Mouse (Mus musculus): Measurements from ENCODE around the gene Itgb7.

Itgb7 gene

DNA sequence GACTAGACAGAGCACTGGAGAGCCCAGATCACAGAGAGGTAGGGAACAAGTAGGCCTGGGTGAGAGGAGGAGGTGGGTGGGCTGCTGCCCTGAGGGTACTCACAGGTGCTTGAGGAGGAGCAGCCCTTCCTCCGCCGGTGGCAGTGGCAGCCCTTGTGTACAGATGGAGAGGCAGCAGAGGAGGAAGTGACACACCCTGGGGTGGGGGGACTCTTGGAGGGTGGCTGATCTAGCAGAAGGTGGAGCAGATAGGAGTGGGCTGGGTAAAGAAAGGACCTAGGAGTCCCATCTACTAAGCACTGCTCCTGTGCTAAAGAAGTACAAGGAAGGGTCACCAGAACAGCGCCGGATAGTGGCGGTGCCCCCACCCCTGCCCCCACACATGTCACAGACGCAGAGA, at the start of gene Itgb7:
TSS of gene Itgb7 (minus strand) at position 197 of the 400 bp plus-strand sequence.
- DNase-seq (ENCODE audit: low spot score in 2 of 2) = no peak

- no peak for DNase-seq (ENCODE audit: low spot score in 2 of 2)
These were observed 48.9 kb upstream of the Itgb7 start for GRCm38 (mm10) chr15:102280623-102281022.

- DNase-seq (ENCODE audit: low spot score in 2 of 2) = no peak
These were observed 48.2 kb upstream of the Itgb7 start for GRCm38 (mm10) chr15:102279783-102280520.

- peak; percentile 73 to 78 for DNase-seq (ENCODE audit: low spot score in 2 of 2)
These were observed 47.5 kb upstream of the Itgb7 start, which contains the start of gene Mfsd5 for GRCm38 (mm10) chr15:102279092-102279782. Gene Mfsd5 (plus strand): TSS chr15:102279454.

GRCm38 (mm10) chr15:102278726-102279091, 47.0 kb upstream of the Itgb7 start:
- DNase-seq (ENCODE audit: low spot score in 2 of 2) = no peak

DNA sequence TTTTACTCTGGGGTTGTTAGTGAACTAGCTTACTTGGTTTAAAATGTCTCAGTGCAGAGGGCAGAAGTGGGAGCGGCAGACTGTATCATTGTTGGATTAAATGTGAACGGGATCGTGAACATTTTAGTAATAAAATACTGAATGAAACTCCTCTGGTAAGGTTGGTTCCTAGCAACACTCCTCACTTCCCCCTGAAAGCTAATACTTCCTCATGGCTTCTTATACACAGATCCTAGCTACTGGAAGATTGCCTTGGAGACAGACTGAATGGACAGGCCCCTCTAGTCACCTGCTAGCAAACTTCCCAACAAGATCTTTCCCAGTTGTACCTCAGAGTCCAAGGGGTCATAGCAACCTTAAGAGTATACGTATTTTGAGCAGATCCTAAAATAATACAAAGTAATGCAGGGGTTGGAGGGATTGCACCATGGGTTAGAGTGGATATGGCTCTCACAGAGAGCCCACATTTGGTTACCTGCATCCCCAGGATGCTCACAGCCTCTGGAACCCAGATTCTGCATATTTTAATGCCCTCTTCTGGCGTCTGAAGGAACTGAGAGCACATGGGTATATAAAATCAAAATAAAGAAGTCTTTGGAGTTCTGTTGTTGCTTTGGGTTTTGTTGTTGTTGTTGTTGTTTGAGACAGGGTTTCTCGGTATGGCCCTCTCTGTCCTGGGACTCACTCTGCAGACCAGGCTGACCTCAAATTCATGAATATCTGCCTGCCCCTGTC, 42.4 kb upstream of the Itgb7 start:
- no peak for DNase-seq (ENCODE audit: low spot score in 2 of 2)

GRCm38 (mm10) chr15:102271441-102271840, 39.7 kb upstream of the Itgb7 start:
- DNase-seq (ENCODE audit: low spot score in 2 of 2) = no peak

DNA sequence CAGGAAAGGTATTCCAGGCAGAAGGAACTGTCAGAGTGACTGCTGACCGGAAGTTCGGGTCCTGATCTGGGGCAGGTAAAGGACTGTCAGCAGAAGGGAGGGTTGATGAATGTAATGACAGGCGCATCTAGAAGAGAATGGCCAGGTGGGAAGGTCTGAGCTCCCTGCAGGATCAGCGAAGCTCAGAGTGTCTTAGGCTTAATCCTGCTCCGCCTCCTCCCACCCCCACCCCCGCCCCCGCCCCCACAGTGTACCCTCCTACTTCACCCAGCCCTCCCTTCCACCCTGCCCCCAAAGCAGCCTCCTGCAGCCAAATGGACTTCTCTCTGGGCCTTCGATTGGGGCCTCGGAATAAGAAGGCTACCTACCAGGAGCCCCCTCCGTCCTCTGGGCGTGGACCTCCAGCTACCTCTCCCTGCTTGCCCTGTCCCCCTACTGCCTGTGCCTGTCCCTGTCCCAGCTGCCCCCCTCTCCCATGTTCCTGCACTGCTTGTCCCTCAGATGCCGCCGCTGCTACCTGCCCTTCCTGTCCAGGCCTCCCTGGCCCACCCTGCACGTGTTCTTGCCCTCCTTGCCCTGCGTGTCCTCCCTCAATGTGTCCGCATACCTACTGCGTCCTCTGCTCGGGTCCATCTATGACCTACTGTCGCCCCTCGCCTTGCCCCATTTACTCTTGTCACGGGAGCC, 38.7 kb upstream of the Itgb7 start, which contains the start of gene Gm9918:
TSS of gene Gm9918 (plus strand) at position 290 of the 687 bp plus-strand sequence.
- DNase-seq (ENCODE audit: low spot score in 2 of 2) = no peak

DNA sequence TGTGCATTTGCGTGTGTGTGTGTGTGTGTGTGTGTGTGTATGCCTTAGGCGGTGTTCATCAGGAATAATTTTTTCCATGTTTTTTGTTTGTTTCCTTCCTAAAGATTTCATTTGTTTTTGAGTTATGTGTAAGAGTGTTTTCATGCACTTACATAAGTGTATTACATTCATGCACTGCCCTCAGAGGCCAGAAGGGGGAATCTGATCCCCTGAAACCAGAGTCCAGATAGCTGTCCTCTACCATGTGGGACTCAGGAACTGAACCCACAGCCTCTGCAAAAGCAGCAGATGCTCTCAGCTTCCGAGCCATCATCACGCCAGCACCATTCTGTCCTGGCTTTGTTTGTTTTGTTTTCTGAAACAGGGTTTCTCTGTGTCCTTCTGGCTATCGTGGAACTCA, 33.8 kb upstream of the Itgb7 start:
- DNase-seq (ENCODE audit: low spot score in 2 of 2) = no peak

DNA sequence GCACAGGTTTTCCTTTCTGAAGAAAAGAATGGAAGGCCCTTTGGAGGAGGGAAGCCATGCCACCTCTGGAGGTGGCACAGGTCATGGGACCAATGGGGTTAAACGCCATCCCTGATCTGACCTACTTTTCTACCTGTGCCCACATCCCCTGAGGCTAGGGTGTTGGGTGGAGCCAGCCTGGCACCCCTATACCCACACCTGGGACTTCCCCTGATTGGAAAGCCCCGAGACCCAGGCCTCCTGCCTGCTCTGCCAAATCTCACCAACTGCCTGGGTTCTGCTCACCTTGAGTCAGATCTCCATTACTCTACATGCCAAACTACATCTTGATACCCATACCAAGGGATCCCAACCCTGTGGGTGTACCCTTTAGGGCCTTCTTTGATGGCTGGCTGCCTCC, 31.3 kb upstream of the Itgb7 start:
- DNase-seq (ENCODE audit: low spot score in 2 of 2) = no peak

DNA sequence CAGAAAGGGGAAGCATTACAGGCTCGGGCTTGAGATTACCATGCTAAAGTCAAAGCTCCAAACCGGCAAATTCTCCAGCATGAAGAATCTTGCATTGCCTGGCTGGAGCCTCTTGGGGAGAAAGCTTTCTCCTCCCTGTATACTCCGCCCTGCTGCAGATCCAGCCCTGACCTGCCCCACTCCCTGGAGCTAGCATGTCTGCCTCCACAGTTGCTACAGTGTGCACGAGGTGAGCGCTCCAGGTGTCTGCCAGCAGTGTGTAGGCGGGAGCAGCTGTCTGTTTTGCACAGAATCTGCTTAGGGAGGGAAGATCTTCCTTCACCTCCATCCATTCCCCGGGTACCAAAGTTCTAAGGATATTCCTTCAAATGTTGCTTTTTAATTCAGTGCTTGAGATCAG, 30.8 kb upstream of the Itgb7 start:
- peak; percentile 51 to 64 for DNase-seq (ENCODE audit: low spot score in 2 of 2)

DNA sequence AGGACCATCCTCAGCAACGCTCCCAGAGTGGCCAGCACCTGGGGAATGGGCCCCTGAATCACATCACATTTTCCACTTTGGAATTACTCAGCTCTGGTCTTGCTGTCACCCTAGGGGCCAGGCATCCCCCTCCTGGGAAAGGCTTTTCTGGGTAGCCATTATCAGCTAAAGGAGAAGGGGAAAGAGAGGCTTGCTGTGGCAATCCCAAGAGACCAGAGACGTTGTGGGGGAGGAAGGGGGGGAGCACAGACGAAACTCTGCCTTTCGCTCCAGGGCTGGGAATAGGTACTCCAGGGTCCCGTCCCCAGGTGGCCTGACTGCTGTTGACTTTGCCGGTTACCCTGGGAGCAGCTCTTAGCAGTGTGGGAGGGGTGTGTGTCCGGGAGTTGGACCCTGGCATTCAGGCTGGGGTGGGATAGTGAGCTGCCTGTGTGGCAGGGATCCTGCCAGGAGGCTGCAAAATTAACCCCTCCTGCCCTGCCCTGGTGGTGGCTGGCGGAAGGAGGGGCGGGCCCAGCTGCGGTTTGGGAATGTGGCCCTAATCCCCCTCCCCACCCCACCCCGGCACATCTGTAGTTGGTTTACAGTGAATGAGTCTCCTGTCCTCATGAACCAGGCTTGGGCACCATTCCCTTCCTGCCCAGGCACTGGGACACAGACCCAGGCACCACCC, 27.0 kb upstream of the Itgb7 start:
- no peak for DNase-seq (ENCODE audit: low spot score in 2 of 2)

GRCm38 (mm10) chr15:102258076-102258470, 26.3 kb upstream of the Itgb7 start:
- no peak for DNase-seq (ENCODE audit: low spot score in 2 of 2)

GRCm38 (mm10) chr15:102257202-102258075, 25.7 kb upstream of the Itgb7 start, which contains the start of gene Rarg:
Gene Rarg (minus strand): TSS chr15:102257517.
- DNase-seq (ENCODE audit: low spot score in 2 of 2) = no peak

GRCm38 (mm10) chr15:102256431-102257201, 24.9 kb upstream of the Itgb7 start:
- DNase-seq (ENCODE audit: low spot score in 2 of 2) = no peak

DNA sequence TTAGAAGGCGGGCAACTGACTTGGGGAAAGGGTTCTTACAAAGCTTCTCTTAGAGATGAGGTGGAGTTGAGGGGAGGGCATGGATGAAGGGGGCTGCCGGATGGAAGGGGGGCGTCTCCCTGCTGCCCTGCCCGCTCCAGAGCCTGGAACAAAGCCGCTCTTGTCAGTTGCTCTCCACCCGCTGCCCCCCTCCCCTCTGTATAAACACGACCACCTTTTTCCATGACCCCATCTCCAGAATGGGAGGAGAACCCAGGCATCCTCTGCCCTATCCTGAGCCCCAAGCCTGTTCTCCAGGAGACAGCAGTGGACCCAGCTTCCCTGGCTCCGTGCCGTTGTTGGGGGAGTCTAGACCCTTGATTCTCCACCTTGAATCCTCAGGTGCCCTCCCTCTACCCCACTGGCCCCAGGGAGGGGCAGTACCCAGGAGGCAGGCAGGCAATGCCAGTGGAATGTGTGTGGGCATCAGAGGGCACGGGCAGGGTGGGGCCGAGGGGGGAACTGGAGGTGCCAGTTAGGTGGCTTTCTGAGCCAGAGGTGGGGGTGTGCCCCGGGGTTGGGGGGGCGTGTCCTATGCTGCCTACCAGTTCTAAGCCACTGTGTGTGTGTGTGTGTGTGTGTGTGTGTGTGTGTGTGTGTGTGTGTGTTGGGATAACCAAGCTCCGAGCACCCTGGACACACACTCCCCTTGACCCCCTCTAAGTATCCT, 24.0 kb upstream of the Itgb7 start:
- no peak for DNase-seq (ENCODE audit: low spot score in 2 of 2)

DNA sequence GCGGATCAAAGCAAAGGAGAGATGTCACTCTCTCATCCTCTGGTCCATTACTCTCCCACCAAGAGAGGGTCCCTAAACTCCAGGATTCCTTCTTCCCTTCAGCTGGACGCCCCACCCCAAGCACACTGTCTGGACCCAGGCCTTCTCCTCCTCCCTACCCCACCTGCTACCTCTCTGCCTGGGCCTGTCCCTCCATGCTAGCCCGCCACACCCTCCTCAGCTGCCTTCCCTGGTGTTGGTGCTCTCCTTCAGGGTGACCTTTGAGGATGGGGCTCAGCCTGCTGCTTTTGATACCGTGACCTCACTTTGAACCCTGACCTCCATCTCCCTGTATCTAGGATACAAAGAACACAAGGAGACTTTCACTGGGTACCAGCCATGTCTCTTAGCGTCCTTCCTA, 18.8 kb upstream of the Itgb7 start:
- no peak for DNase-seq (ENCODE audit: low spot score in 2 of 2)

GRCm38 (mm10) chr15:102249967-102250366, 18.2 kb upstream of the Itgb7 start:
- DNase-seq (ENCODE audit: low spot score in 2 of 2) = no peak

- DNase-seq (ENCODE audit: low spot score in 2 of 2) = no peak
These were observed 17.5 kb upstream of the Itgb7 start for GRCm38 (mm10) chr15:102249251-102249691.
